Mouse (Mus musculus): Measurements from ENCODE around the gene Ell2. TPM values are rescaled to one million over a fixed set of nuclear protein-coding genes. Genes with fewer than 3 reads are reported as not detected.

Ell2 gene
- total and polyA plus RNA-seq, 2 experiments from 2014 or later, result 2.2 to 3.5 TPM

- Histone ChIP-seq H3K27me3 (ENCODE audit: insufficient read depth, low read length) (no peaks in the 10 kb centered on the region), H3K4me3 (ENCODE audit: low read depth, low read length) (no peak overlapping the region), H3K4me2 (ENCODE audit: low read depth, low read length, poor library complexity, severe bottlenecking) (no peak overlapping the region), H3K27ac (ENCODE audit: low read depth, low read length) (no peak overlapping the region), H3K36me3 (ENCODE audit: insufficient read depth, low read length) (no peaks in the 10 kb centered on the region), H3K9ac (replicated peaks; ENCODE audit: low read length, poor library complexity, severe bottlenecking) (no peak overlapping the region), H3K9me3 (ENCODE audit: low read length) (no peaks in the 10 kb centered on the region), H3K4me1 (ENCODE audit: insufficient read depth, low read length) (no peaks in the 10 kb centered on the region)
- no peak for DNase-seq (ENCODE audit: low spot score)
- no peak for ATAC-seq (ENCODE audit: low FRiP score)
- WGBS, result 92% methylated on average over 5 of the region's 5 CpGs
- TF ChIP-seq CTCF (IDR thresholded peaks at IDR 0.05), result no peak
These were observed 47.8 kb downstream of the Ell2 start for GRCm38 (mm10) chr13:75754398-75754797.

GRCm38 (mm10) chr13:75760859-75761548, 54.4 kb downstream of the Ell2 start:
- H3K4me1 ChIP-seq (ENCODE audit: insufficient read depth, low read length), result no peaks in the 10 kb centered on the region
- no peak for DNase-seq (ENCODE audit: low spot score)
- H3K9ac ChIP-seq (replicated peaks; ENCODE audit: low read length, poor library complexity, severe bottlenecking), result no peak overlapping the region
- WGBS, result 96% methylated on average over 4 of the region's 4 CpGs
- H3K36me3 ChIP-seq (ENCODE audit: insufficient read depth, low read length), result no peaks in the 10 kb centered on the region
- no peak overlapping the region for H3K4me2 ChIP-seq (ENCODE audit: low read depth, low read length, poor library complexity, severe bottlenecking)
- H3K27me3 ChIP-seq (ENCODE audit: insufficient read depth, low read length), result no peaks in the 10 kb centered on the region
- ATAC-seq (ENCODE audit: low FRiP score), result no peak
- H3K4me3 ChIP-seq (ENCODE audit: low read depth, low read length), result no peak overlapping the region
- H3K27ac ChIP-seq (ENCODE audit: low read depth, low read length), result no peak overlapping the region
- no peaks in the 10 kb centered on the region for H3K9me3 ChIP-seq (ENCODE audit: low read length)
- TF ChIP-seq CTCF (IDR thresholded peaks at IDR 0.05), result no peak

DNA sequence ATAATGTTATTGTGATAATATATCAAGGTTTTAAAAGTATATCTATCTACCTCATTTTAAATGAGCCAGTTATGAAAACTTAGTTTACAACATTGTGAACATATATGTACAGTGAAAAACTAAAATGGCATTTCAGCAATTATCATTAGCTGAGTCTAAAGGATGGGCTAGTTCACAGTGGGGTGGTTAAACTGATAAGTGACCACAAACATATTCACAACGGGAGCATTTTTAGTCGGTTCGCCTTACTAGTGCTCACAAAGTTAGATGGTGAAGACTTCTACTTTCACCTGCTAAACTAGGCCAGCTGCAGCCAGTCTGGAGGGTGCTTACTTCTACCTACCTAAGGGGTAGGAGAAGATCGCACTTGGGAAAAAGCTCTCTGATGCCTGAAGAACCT, 56.2 kb downstream of the Ell2 start:
- no peak for TF ChIP-seq CTCF (IDR thresholded peaks at IDR 0.05)
- 95% methylated on average over 4 of the region's 4 CpGs for WGBS
- DNase-seq (ENCODE audit: low spot score) (no peak), ATAC-seq (ENCODE audit: low FRiP score) (no peak)
- H3K9ac ChIP-seq (replicated peaks; ENCODE audit: low read length, poor library complexity, severe bottlenecking), result no peak overlapping the region
- no peaks in the 10 kb centered on the region for H3K9me3 ChIP-seq (ENCODE audit: low read length)
- no peaks in the 10 kb centered on the region for H3K36me3 ChIP-seq (ENCODE audit: insufficient read depth, low read length)
- no peak overlapping the region for H3K27ac ChIP-seq (ENCODE audit: low read depth, low read length)
- H3K27me3 ChIP-seq (ENCODE audit: insufficient read depth, low read length), result no peaks in the 10 kb centered on the region
- H3K4me3 ChIP-seq (ENCODE audit: low read depth, low read length), result no peak overlapping the region
- no peak overlapping the region for H3K4me2 ChIP-seq (ENCODE audit: low read depth, low read length, poor library complexity, severe bottlenecking)
- no peaks in the 10 kb centered on the region for H3K4me1 ChIP-seq (ENCODE audit: insufficient read depth, low read length)

- Histone ChIP-seq H3K9me3 (ENCODE audit: low read length) (no peaks in the 10 kb centered on the region), H3K4me3 (ENCODE audit: low read depth, low read length) (no peak overlapping the region), H3K4me2 (ENCODE audit: low read depth, low read length, poor library complexity, severe bottlenecking) (no peak overlapping the region), H3K4me1 (ENCODE audit: insufficient read depth, low read length) (no peaks in the 10 kb centered on the region), H3K36me3 (ENCODE audit: insufficient read depth, low read length) (no peaks in the 10 kb centered on the region), H3K9ac (replicated peaks; ENCODE audit: low read length, poor library complexity, severe bottlenecking) (no peak overlapping the region), H3K27ac (ENCODE audit: low read depth, low read length) (no peak overlapping the region), H3K27me3 (ENCODE audit: insufficient read depth, low read length) (no peaks in the 10 kb centered on the region)
- ATAC-seq (ENCODE audit: low FRiP score) (no peak), DNase-seq (ENCODE audit: low spot score) (no peak)
- WGBS, result 45% methylated on average over 3 of the region's 3 CpGs
- no peak for TF ChIP-seq CTCF (IDR thresholded peaks at IDR 0.05)
These were observed 56.7 kb downstream of the Ell2 start for GRCm38 (mm10) chr13:75763280-75763679.

GRCm38 (mm10) chr13:75765742-75766141, 59.2 kb downstream of the Ell2 start:
- Histone ChIP-seq H3K4me3 (ENCODE audit: low read depth, low read length) (no peak overlapping the region), H3K4me2 (ENCODE audit: low read depth, low read length, poor library complexity, severe bottlenecking) (no peak overlapping the region), H3K4me1 (ENCODE audit: insufficient read depth, low read length) (no peaks in the 10 kb centered on the region), H3K9ac (replicated peaks; ENCODE audit: low read length, poor library complexity, severe bottlenecking) (no peak overlapping the region), H3K9me3 (ENCODE audit: low read length) (no peaks in the 10 kb centered on the region), H3K36me3 (ENCODE audit: insufficient read depth, low read length) (no peaks in the 10 kb centered on the region), H3K27me3 (ENCODE audit: insufficient read depth, low read length) (no peaks in the 10 kb centered on the region), H3K27ac (ENCODE audit: low read depth, low read length) (no peak overlapping the region)
- ATAC-seq (ENCODE audit: low FRiP score) (no peak), DNase-seq (ENCODE audit: low spot score) (no peak)
- 19% methylated on average over 1 of the region's 1 CpGs for WGBS
- no peak for TF ChIP-seq CTCF (IDR thresholded peaks at IDR 0.05)

DNA sequence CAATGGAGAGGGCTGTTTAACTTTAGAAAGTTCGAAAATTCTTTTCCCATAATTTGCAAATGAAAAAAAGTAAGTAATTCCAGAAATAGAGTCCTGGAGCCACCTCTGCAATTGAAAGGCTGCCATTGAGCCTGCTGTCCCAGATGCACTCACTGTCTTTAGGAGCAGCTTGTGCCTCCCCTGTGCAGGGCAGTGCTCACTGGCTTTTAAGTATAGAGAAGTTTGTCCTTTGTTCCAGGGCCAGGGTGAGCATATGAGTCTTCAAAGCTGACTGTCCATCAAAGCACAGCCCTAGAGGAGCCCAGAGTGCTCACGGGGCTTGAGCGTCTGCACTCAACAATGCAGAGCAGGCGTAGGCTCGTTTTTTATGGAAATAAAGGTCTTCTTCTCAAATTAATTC, 59.7 kb downstream of the Ell2 start:
- H3K4me1 ChIP-seq (ENCODE audit: insufficient read depth, low read length), result no peaks in the 10 kb centered on the region
- H3K27me3 ChIP-seq (ENCODE audit: insufficient read depth, low read length), result no peaks in the 10 kb centered on the region
- no peak overlapping the region for H3K27ac ChIP-seq (ENCODE audit: low read depth, low read length)
- no peaks in the 10 kb centered on the region for H3K9me3 ChIP-seq (ENCODE audit: low read length)
- ATAC-seq (ENCODE audit: low FRiP score) (no peak), DNase-seq (ENCODE audit: low spot score) (no peak)
- TF ChIP-seq CTCF (IDR thresholded peaks at IDR 0.05), result no peak
- H3K4me3 ChIP-seq (ENCODE audit: low read depth, low read length), result no peak overlapping the region
- no peak overlapping the region for H3K4me2 ChIP-seq (ENCODE audit: low read depth, low read length, poor library complexity, severe bottlenecking)
- no peaks in the 10 kb centered on the region for H3K36me3 ChIP-seq (ENCODE audit: insufficient read depth, low read length)
- no peak overlapping the region for H3K9ac ChIP-seq (replicated peaks; ENCODE audit: low read length, poor library complexity, severe bottlenecking)
- WGBS, result 17% methylated on average over 5 of the region's 5 CpGs

Measured in midbrain, postnatal 0 days (tissue).